Mouse (Mus musculus): Measurements from ENCODE around the gene Arhgap6. TPM values are rescaled to one million over a fixed set of nuclear protein-coding genes. Genes with fewer than 3 reads are reported as not detected.

Gene Arhgap6
- total and polyA plus RNA-seq, 2 experiments from 2014 or later: 1.3 to 2.2 TPM

DNA sequence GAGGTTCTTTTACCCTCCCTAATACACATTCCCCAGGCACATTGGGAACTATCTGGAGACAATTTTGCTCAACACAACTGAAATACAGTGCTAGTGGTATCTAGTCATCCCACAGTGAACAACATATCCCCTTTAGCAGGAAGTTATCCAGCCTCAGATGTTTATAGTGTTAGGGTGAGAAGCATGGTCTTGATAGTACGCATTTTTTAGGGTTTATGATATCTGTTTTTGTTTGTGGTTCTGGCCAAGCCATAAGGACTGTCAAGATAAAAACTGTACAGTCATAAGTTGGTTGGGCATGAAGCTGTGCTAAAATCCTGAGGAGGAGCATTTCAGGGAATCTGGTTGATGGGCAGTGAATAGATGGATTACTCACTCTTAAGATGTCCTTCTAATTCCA is 271.0 kb downstream of the Arhgap6 start:
- H3K36me3 ChIP-seq (ENCODE audit: insufficient read depth, low read length): no peaks in the 10 kb centered on the region
- no peak overlapping the region for H3K4me2 ChIP-seq (ENCODE audit: low read depth, low read length)
- no peak overlapping the region for H3K9ac ChIP-seq (replicated peaks; ENCODE audit: low read length)
- H3K4me3 ChIP-seq (ENCODE audit: low read length): no peak overlapping the region
- H3K27ac ChIP-seq: no peak overlapping the region
- DNase-seq (ENCODE audit: low spot score) (no peak), ATAC-seq (no peak)
- TF ChIP-seq CTCF (IDR thresholded peaks at IDR 0.05; ENCODE audit: low read depth): no peak
- H3K27me3 ChIP-seq (ENCODE audit: insufficient read depth, low read length): no peaks in the 10 kb centered on the region
- WGBS: 82% methylated on average over 1 of the region's 1 CpGs
- no peaks in the 10 kb centered on the region for H3K9me3 ChIP-seq (ENCODE audit: low read length)
- H3K4me1 ChIP-seq (ENCODE audit: insufficient read depth, low read length): no peaks in the 10 kb centered on the region

DNA sequence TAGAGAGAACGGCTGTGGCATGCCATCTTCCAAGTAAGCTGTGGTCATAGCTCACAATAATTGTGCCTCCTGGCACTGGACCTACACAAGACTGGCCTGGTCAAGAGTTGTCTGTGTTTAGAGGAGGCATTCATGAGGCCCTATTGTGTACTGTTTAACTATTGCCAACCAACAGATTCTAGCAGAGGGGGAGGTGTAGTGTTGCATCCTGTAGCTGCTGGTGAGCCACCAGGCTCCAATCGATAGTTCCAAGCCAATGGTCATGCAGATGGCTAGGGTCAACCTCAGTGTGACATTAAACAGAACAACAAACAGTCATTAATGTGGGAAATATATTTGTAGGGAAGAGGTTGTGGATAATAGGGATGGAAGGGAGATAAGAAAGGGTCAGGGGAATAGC is 280.1 kb downstream of the Arhgap6 start:
- DNase-seq (ENCODE audit: low spot score): no peak
- TF ChIP-seq CTCF (IDR thresholded peaks at IDR 0.05; ENCODE audit: low read depth): no peak
- Histone ChIP-seq H3K4me3 (ENCODE audit: low read length) (no peak overlapping the region), H3K4me2 (ENCODE audit: low read depth, low read length) (no peak overlapping the region), H3K27me3 (ENCODE audit: insufficient read depth, low read length) (no peaks in the 10 kb centered on the region), H3K27ac (no peak overlapping the region), H3K4me1 (ENCODE audit: insufficient read depth, low read length) (no peaks in the 10 kb centered on the region), H3K36me3 (ENCODE audit: insufficient read depth, low read length) (no peaks in the 10 kb centered on the region), H3K9me3 (ENCODE audit: low read length) (no peaks in the 10 kb centered on the region), H3K9ac (replicated peaks; ENCODE audit: low read length) (no peak overlapping the region)
- 75% methylated on average over 2 of the region's 2 CpGs for WGBS
- no peak for ATAC-seq

GRCm38 (mm10) chrX:169081609-169082008 is 286.7 kb downstream of the Arhgap6 start:
- WGBS: 92% methylated on average over 3 of the region's 3 CpGs

DNA sequence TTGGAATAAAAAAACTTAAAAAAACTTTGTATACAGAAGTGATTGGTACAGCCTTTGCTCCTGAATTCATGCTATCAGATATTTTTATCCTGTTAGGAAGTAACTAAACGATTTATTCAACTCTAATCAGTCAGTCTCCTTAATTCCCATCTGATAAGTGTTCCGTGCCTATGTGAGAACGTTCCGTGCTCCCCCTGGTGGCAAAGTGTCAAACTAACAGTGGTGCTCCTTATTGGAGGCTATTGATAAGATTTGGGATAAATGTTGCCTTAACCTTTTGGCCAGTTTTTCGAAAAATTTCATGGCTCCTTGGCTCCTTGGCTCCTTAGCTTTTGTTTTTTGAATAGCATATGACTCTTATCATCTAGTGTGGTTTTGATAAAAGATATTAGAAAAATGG is 291.0 kb downstream of the Arhgap6 start:
- H3K27me3 ChIP-seq (ENCODE audit: insufficient read depth, low read length): no peaks in the 10 kb centered on the region
- H3K4me3 ChIP-seq (ENCODE audit: low read length): no peak overlapping the region
- 16% methylated on average over 5 of the region's 5 CpGs for WGBS
- no peaks in the 10 kb centered on the region for H3K36me3 ChIP-seq (ENCODE audit: insufficient read depth, low read length)
- no peaks in the 10 kb centered on the region for H3K4me1 ChIP-seq (ENCODE audit: insufficient read depth, low read length)
- no peak overlapping the region for H3K27ac ChIP-seq
- H3K9me3 ChIP-seq (ENCODE audit: low read length): no peaks in the 10 kb centered on the region
- ATAC-seq (no peak), DNase-seq (ENCODE audit: low spot score) (peak; percentile 59)
- no peak overlapping the region for H3K4me2 ChIP-seq (ENCODE audit: low read depth, low read length)
- H3K9ac ChIP-seq (replicated peaks; ENCODE audit: low read length): no peak overlapping the region
- peak; percentile 69 for TF ChIP-seq CTCF (IDR thresholded peaks at IDR 0.05; ENCODE audit: low read depth)

More at GRCm38 (mm10) chrX:169081609-169082008, 286.7 kb downstream of the Arhgap6 start:
- no peaks in the 10 kb centered on the region for H3K9me3 ChIP-seq (ENCODE audit: low read length)
- H3K4me2 ChIP-seq (ENCODE audit: low read depth, low read length): no peak overlapping the region
- H3K9ac ChIP-seq (replicated peaks; ENCODE audit: low read length): no peak overlapping the region
- DNase-seq (ENCODE audit: low spot score) (no peak), ATAC-seq (no peak)
- no peaks in the 10 kb centered on the region for H3K27me3 ChIP-seq (ENCODE audit: insufficient read depth, low read length)
- H3K4me3 ChIP-seq (ENCODE audit: low read length): no peak overlapping the region
- TF ChIP-seq CTCF (IDR thresholded peaks at IDR 0.05; ENCODE audit: low read depth): no peak
- H3K36me3 ChIP-seq (ENCODE audit: insufficient read depth, low read length): no peaks in the 10 kb centered on the region
- no peaks in the 10 kb centered on the region for H3K4me1 ChIP-seq (ENCODE audit: insufficient read depth, low read length)
- no peak overlapping the region for H3K27ac ChIP-seq

- Histone ChIP-seq H3K36me3 (ENCODE audit: insufficient read depth, low read length) (no peaks in the 10 kb centered on the region), H3K4me1 (ENCODE audit: insufficient read depth, low read length) (no peaks in the 10 kb centered on the region), H3K9me3 (ENCODE audit: low read length) (no peaks in the 10 kb centered on the region), H3K4me3 (ENCODE audit: low read length) (no peak overlapping the region), H3K4me2 (ENCODE audit: low read depth, low read length) (no peak overlapping the region), H3K9ac (replicated peaks; ENCODE audit: low read length) (no peak overlapping the region), H3K27ac (no peak overlapping the region), H3K27me3 (ENCODE audit: insufficient read depth, low read length) (no peaks in the 10 kb centered on the region)
- WGBS: 66% methylated on average over 2 of the region's 2 CpGs
- ATAC-seq: no peak
- DNase-seq (ENCODE audit: low spot score): no peak
- TF ChIP-seq CTCF (IDR thresholded peaks at IDR 0.05; ENCODE audit: low read depth): no peak
These were observed 294.3 kb downstream of the Arhgap6 start for GRCm38 (mm10) chrX:169089221-169089620.

DNA sequence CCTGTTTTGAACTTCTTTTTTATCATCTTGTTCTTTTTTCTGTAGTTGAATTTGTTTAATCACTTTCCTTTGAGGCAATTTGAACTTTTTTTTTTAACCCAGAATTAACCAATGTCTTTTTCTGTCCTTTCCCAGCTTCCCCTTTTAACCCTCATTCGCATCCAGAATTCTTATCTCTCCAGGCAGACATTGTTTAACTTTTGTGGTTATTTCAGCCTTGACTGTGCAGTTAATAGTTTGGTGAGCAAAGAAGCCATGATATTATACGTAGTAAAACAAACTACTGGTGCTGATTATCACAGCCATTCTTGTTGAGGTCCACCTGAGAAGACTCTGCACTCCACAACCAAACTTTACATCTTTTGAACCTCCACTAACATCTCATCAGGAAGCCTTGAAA is 299.7 kb downstream of the Arhgap6 start:
- 76% methylated on average over 2 of the region's 2 CpGs for WGBS
- DNase-seq (ENCODE audit: low spot score): no peak
- no peak for ATAC-seq
- Histone ChIP-seq H3K4me2 (ENCODE audit: low read depth, low read length) (no peak overlapping the region), H3K36me3 (ENCODE audit: insufficient read depth, low read length) (no peaks in the 10 kb centered on the region), H3K9ac (replicated peaks; ENCODE audit: low read length) (no peak overlapping the region), H3K4me1 (ENCODE audit: insufficient read depth, low read length) (no peaks in the 10 kb centered on the region), H3K9me3 (ENCODE audit: low read length) (no peaks in the 10 kb centered on the region), H3K27ac (no peak overlapping the region), H3K27me3 (ENCODE audit: insufficient read depth, low read length) (no peaks in the 10 kb centered on the region), H3K4me3 (ENCODE audit: low read length) (no peak overlapping the region)
- TF ChIP-seq CTCF (IDR thresholded peaks at IDR 0.05; ENCODE audit: low read depth): no peak

DNA sequence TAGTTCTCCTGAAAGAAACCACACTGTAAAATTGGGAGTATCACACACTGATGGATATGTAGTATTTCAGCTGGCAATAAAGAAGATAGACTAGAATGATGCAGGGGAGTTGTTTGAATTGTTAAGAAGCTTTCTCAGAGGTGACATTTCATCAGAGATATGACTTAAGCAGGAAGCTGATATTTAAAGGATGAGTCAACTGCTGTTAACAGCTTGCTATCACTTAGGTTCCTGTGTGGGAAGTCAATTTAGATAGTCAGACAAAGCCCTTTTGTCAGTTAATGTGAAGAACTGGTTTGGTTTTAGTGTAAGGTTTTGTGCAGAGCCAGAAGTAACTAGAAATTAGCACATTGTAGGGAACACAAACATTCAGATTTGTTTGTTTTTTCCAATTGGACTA is 300.7 kb downstream of the Arhgap6 start:
- DNase-seq (ENCODE audit: low spot score) (no peak), ATAC-seq (no peak)
- H3K9me3 ChIP-seq (ENCODE audit: low read length): no peaks in the 10 kb centered on the region
- H3K27ac ChIP-seq: no peak overlapping the region
- no peak overlapping the region for H3K4me3 ChIP-seq (ENCODE audit: low read length)
- H3K36me3 ChIP-seq (ENCODE audit: insufficient read depth, low read length): no peaks in the 10 kb centered on the region
- H3K4me1 ChIP-seq (ENCODE audit: insufficient read depth, low read length): no peaks in the 10 kb centered on the region
- no peak for TF ChIP-seq CTCF (IDR thresholded peaks at IDR 0.05; ENCODE audit: low read depth)
- no peak overlapping the region for H3K9ac ChIP-seq (replicated peaks; ENCODE audit: low read length)
- no peak overlapping the region for H3K4me2 ChIP-seq (ENCODE audit: low read depth, low read length)
- no peaks in the 10 kb centered on the region for H3K27me3 ChIP-seq (ENCODE audit: insufficient read depth, low read length)
